Mouse (Mus musculus): ENCODE data around the gene Timp2.

Timp2 gene

DNA sequence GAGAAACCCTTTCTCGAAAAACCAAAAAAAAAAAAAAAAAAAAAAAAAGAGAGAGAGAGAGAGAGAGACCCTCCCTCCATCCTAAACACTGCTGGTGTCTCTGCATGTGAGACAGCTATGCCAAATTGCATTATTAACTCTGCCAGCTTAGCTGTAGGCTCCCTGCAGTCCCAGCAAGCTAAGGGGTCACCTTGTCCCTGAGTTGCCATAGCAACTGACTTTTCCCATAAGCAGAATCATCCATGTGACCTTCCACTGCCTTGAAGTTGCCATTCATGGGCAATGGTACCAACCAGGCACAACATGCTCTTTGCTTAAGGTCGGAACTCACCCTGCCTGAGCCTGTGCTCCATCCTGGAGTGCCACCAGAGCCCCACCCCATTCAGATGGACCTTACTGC lies 60.5 kb downstream of the Timp2 start:
- in situ Hi-C loops (cut with MboI, MseI) = no loop called here

DNA sequence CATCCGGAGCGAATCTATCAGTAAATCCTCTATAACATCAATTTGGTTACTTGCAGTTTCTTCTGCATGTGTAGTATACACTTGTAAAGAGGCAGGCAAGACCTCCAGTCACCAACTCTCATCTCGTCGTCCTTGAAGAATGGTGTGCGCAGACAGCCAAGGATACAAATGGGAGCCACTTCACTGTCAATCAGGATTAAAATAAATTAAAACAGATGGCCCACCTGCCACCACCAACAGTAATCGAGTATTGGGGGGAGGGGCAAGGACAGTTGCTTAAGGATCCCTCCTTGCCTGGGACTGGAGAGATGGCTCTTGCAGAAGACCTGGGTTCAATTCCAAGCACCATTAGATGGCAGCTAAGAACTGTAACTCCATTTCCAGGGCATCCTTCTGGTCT lies 62.9 kb downstream of the Timp2 start:
- in situ Hi-C loops (cut with MboI, MseI) = no loop called here

DNA sequence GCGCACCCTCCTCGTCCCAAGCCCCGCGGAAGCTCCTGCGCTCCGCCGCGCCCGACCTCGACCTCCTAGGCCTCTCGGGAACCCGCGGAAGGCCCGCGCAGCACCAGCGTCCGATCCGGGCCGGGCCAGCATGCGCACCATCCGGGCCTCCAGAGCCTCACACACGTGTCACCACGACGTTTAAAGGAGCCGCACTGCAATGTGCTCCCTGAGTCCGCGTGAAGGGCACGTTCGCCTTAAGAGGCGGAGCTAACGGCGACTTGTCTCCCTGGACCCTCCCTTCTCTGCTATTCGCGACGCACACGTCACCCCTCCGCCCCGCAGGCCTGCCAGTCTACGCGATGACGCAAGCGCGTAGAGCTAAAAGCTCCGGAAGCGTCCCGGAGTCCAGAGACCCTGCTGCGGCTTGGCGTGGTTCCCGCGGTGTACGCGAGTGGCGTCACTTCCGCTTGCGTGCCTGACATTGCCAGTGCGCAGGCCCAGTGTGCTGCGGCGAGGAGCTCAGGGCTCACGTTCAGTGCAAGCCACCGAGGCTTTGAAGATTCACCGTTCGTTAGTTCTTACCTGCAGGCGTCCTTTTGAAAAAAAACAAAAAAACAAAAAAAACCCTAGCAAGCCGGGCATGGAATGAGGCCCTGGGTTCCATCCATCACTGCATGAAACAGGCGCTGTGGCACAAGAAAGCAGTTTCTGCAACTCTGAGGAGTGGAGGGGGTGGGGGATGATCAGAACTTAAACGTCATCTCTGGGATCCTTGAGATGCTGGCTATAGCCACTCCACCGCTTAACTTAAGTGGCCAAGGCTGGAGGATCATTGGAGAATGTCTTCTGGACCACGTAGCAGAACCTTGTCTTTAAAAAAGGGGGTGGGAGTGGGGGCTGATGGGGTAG lies 65.3 kb downstream of the Timp2 start, which contains the start of gene Usp36:
Gene Usp36 (minus strand): TSS at position 246 of the 891 bp plus-strand sequence.
- in situ Hi-C loops (cut with MboI, MseI) = loop anchor here (5.0 kb wide), 1 partner anchor 38 kb away; no protein-coding TSS in a partner anchor

DNA sequence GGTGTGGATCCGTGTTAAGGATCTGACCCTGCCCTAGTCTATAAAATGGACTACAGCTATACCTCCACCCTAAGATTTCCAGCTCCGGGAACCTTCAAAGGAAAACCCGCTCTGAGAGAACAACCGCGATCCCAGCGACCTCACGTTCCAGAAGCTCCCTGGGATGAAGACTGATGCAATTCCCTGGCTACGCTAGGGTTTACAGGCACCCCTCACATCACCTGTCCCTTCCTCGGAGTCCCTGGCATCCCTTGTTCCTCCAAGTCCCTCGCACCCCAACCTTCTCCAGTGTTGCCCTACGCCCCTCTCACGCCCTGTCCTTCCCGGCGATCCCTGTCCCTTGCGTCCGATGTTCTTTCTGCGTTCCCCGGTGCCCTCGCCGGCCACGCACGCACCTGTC lies 66.0 kb downstream of the Timp2 start:
- in situ Hi-C loops (cut with MboI, MseI) = loop anchor here (5.0 kb wide), 1 partner anchor 37 kb away; no protein-coding TSS in a partner anchor

DNA sequence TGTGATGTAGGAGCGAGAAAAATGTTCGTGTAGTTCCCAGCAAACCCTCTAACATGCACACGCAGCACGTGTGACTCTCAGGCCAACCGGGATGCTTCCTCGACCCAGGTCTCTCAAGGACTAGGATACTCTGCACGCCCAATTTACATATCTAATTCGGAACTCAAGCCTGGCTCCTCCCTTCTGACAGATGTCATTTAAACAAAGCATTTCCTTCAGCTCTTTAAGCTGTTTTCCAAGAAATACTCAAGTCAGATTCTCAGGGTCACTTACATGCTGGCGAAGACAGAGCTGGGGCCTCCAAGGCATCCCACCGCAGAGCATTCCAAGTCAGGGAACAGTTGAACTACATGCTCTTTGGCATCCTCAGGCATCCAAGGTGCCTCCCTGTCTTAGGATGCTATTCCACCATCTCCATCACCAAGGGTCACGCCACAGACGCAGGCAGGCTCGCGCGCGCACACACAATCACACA lies 66.5 kb downstream of the Timp2 start:
- in situ Hi-C loops (cut with MboI, MseI) = loop anchor here (5.0 kb wide), 1 partner anchor 37 kb away; no protein-coding TSS in a partner anchor

GRCm38 (mm10) chr11:118287573-118287972 lies 68.0 kb downstream of the Timp2 start:
- in situ Hi-C loops (cut with MboI, MseI) = loop anchor here (5.0 kb wide), 1 partner anchor 35 kb away; no protein-coding TSS in a partner anchor

DNA sequence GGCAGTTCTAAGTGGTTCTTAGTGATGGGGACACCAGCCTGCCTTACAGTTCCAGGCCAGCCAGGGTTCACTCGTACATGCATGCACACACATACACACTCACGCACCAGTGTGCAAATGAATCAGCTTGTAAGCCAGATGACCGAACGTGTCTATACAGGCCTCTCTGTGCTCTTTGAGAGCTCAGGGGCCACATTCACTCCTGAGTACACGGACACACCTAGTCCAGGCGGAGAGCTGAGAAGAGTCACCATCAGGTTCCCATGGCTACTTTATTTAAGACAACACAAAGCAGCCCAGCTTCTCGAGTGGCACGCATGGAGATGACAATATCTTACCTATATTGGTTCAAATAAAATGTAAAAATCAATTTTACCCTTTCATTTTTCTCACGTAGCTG lies 69.1 kb downstream of the Timp2 start:
- in situ Hi-C loops (cut with MboI, MseI) = loop anchor here (5.0 kb wide), 1 partner anchor 34 kb away; no protein-coding TSS in a partner anchor

GRCm38 (mm10) chr11:118285791-118286190 lies 69.7 kb downstream of the Timp2 start:
- in situ Hi-C loops (cut with MboI, MseI) = loop anchor here (5.0 kb wide), 1 partner anchor 33 kb away; no protein-coding TSS in a partner anchor

DNA sequence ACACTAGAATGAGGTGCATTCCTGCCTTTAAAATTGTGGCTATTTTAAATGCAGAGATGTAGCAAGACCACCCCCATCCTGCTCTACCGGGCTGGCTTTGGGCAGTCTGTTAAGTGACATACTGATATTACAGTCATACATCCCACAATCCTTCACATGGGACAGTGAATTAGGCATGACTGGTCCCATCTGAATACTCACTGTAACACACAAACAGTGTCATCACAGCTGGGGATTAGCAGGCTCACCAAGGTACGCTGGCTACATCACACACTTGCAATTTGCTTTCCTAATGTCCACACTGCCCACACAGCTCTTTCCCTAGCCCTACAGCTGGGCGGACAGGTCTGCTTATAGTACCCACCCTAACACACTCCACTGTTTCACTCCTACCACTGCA lies 75.3 kb downstream of the Timp2 start:
- in situ Hi-C loops (cut with MboI, MseI) = no loop called here

DNA sequence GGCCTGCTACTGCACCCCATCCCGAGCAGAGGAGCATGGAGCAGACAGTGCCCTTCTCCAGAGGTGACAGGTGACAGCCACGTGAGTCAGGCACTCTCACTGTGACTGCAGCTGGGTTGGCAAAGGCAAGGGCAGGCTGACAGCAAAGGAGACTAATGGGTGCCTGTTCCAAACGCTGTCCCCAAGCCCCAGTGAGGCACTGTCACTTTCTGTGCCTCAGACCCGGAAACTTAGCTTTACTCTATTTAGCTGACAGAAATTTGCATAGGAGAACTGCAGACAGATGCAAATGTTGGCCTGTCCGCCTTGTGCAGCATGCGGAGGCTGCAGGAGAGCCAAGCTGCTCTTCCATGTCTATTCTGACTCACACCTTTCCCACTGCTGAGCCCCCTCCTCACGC lies 79.2 kb downstream of the Timp2 start:
- in situ Hi-C loops (cut with MboI, MseI) = no loop called here

DNA sequence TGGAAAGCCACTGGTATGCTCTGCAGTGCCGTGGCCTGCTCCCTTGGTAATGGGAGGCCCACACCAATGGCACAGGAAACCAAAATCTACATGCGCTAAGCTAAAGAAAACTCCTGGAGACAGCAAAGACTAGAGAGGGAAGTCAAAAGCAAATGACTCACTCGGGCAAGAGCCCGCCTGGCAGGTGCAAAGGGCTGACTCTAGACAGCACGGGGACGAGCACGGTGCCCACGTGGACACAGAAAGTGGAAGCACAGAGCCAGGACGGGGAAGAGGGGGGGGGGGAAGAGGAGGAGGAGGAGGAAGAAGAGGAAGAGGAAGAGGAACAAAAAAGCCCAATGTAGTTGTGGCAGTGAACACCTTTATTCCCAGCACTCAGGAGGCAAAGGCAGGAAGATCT lies 80.4 kb downstream of the Timp2 start:
- in situ Hi-C loops (cut with MboI, MseI) = no loop called here

DNA sequence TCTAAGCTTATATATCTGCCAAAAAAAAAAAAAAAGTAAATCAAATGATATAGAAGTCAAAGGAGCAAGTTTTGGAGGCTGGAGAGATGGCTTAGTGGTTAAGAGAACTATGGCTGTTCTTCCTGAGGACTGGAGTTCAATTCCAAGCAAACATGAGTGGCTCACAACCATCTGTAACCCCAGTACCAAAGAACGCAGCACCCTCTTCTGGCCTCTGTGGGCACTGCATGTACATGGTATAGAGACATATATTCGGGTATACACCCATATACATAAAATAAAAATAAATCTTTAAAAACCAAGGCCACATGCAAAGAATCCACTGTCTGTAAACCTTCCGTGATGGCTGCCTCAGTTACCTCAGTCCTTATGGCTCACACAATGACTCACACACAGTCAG lies 85.7 kb downstream of the Timp2 start:
- in situ Hi-C loops (cut with MboI, MseI) = no loop called here

DNA sequence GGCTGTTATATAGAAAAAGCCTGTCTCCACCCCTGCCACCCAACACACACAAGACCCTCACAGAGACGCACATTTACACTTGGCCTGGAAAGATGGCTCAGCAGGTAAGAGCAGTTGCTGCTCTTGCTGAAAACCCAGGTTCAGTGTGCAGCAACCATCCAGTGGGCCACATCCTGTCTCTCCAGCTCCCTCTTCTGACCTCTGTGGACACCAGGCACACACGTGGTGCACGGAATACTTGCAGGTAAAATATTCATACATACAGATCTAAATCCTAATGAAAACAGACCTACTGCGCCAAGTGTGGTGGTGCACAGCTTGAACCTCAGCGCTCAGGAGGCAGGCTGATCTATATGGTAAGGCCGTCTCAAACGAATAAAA lies 88.9 kb downstream of the Timp2 start:
- in situ Hi-C loops (cut with MboI, MseI) = no loop called here

DNA sequence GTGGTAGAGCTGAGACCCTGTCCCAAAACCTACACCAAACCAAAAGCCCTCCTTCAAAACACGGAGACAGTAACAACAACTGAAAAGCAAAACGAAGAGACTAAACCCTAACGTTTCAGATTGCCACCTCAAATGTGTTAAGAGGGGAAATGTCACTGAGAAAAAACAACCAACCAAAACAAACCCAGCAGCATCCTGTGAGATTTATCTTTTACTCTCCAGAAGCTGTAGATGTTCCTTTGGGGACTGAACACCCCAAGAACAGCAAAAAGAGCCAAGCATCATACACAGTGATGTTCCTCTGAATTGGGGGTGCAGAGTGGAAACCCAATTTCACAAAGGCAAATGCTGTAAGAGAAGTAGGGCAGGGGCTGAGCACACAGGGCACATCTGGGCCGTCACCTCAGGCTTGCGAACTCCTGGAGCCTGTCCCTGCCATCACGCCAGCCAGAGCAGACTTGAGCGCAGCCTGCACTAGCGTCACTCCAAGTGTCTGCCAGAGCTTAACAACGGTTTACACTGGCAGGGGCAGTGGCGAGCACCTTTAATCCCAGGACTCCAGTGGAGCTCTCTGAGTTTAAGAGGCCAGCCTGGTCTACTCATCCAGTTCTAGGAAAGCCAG lies 89.4 kb downstream of the Timp2 start:
- in situ Hi-C loops (cut with MboI, MseI) = no loop called here

DNA sequence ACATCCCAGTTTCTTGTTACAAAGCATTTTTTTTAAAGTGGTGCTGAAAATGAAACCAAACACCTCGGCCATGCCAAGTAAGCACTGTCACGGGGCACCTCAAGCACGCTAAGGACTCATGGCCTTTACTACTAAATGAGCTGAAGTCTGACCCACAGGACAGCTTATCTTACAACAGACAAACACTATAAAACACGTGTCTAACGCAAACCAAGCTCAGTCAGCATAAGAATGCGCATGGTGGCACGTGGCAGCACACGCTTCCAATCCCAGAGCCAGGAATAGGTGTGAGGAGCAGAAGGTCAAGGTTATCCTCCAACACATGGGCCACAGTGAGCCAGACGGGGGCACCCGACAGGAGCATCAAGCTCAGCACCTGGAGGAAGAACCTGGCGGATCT lies 89.9 kb downstream of the Timp2 start:
- in situ Hi-C loops (cut with MboI, MseI) = no loop called here

- in situ Hi-C loops (cut with MboI, MseI) = no loop called here
These were observed 92.4 kb downstream of the Timp2 start for GRCm38 (mm10) chr11:118263146-118263545.

GRCm38 (mm10) chr11:118260081-118260480 lies 95.5 kb downstream of the Timp2 start:
- in situ Hi-C loops (cut with MboI, MseI) = no loop called here

DNA sequence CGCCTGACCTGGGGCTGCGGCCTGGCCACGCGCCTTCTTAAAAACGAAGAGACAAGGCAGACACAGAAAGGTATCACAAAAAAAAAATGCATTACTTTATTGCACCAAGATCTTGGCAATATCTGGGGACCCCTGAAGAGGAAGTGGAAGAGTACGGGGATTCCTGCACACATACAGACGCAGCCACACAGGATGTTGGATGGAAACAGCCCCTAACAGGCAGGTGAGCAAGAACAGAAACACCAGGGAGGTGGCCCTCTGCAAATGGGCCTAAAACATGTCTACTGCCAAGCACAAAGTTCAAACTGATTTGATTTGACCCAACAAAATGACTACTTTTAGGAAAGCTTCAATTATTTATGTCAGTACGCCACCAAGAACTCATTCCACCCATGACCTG lies 96.0 kb downstream of the Timp2 start:
- in situ Hi-C loops (cut with MboI, MseI) = no loop called here

GRCm38 (mm10) chr11:118256371-118256770 lies 99.2 kb downstream of the Timp2 start:
- in situ Hi-C loops (cut with MboI, MseI) = no loop called here

DNA sequence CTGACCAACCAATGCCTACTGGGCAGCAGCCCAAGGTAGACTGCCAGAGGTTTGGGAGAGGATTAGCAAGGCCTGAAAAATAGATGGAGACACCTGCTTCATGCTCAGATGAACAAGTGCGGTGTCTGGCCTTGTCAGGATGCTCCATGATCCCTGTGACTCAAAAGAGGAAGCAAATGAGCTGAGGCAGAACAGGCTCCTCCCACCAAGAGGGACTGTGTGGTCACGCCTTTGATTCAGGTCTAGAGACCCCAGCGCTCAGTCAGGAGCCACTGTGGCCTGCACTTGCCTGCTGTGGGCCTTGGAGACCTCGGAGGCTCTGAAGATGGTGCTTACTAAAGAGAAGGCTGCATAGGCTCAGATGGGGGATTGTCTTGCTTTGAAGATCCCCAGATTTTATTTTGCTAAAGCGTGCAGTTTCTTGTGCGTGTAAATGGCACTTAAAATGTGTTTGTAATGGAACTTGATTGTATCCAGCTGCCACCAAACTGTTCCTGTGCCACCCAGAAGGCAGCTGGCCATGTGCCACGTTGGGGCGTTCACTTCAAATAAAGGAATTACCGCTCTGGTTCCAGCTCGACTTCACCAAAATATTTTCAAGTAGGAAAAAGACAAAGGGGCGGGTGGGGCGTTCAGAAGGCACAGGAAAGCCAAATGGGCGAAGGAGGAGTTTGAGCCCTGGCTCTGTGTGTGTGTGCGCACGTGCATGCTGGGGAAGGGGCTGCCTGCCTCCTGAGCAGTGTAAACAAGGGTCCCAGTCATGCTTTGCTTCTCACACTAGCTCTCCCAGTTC lies 101.2 kb downstream of the Timp2 start:
- in situ Hi-C loops (cut with MboI, MseI) = loop anchor here (5.0 kb wide), 1 partner anchor 33 kb away; no protein-coding TSS in a partner anchor

GRCm38 (mm10) chr11:118253447-118254158 lies 101.9 kb downstream of the Timp2 start:
- in situ Hi-C loops (cut with MboI, MseI) = loop anchor here (5.0 kb wide), 1 partner anchor 34 kb away; no protein-coding TSS in a partner anchor

All from T-helper 2 cell (primary cell).